Mouse (Mus musculus) MEL (cell line): Measurements from ENCODE around the gene Smim8. TPM values are rescaled to one million over a fixed set of nuclear protein-coding genes. Genes with fewer than 3 reads are reported as not detected.

Experiments
- DNase-seq: peaks from one replicate; pipeline ENCODE4 v3.0.0; 2011; ENCODE audit warnings: low read depth, low spot score
- H3K27ac ChIP-seq: 2 replicates; pipeline ENCODE4 v1.5.1; 2012; ENCODE audit warnings: low read depth, mild to moderate bottlenecking, control low read depth, low read length, moderate library complexity; ENCODE audit not compliant: control insufficient read depth
- H3K27me3 ChIP-seq, 2 experiments: fragments of 150-350 bp in 1 of 2; sonication (generic) in 1 of 2; 2 replicates each; pipeline ENCODE4 v1.6.1; 2012; ENCODE audit warnings: low read length in 2 of 2, mild to moderate bottlenecking in 2 of 2, improper control_type of control experiment in 1 of 2, moderate library complexity in 1 of 2; ENCODE audit not compliant: insufficient read depth in 2 of 2, control insufficient read depth in 1 of 2
- H3K36me3 ChIP-seq, 2 experiments: 2 replicates each; pipeline ENCODE4 v1.6.1; 2012 to 2014; ENCODE audit warnings: low read length in 2 of 2, improper control_type of control experiment in 1 of 2, inconsistent platforms in 1 of 2, mild to moderate bottlenecking in 1 of 2; ENCODE audit not compliant: insufficient read depth in 2 of 2, control insufficient read depth in 1 of 2
- H3K4me1 ChIP-seq, 2 experiments: fragments of 150-350 bp in 1 of 2; sonication (generic) in 1 of 2; 2 replicates each; pipeline ENCODE4 v1.6.1; 2012; ENCODE audit warnings: low read length in 2 of 2, improper control_type of control experiment in 1 of 2, mild to moderate bottlenecking in 1 of 2; ENCODE audit not compliant: insufficient read depth in 2 of 2, control insufficient read depth in 1 of 2
- H3K4me3 ChIP-seq, 2 experiments: fragments of 150-350 bp in 1 of 2; sonication (generic) in 1 of 2; 2 replicates each; pipeline ENCODE4 v1.5.1; 2012; ENCODE audit warnings: low read depth in 2 of 2, low read length in 2 of 2, mild to moderate bottlenecking in 2 of 2, moderate library complexity in 2 of 2, control low read depth in 1 of 2, improper control_type of control experiment in 1 of 2; ENCODE audit not compliant: control insufficient read depth in 1 of 2, insufficient read depth in 1 of 2
- H3K79me2 ChIP-seq: 2 replicates; pipeline ENCODE4 v1.6.1; 2012; ENCODE audit warnings: mild to moderate bottlenecking, low read length, moderate library complexity; ENCODE audit not compliant: control insufficient read depth, poor library complexity, insufficient read depth
- H3K9ac ChIP-seq: 2 replicates; pipeline ENCODE4 v1.6.1; 2012; ENCODE audit warnings: low read depth, mild to moderate bottlenecking, control low read depth, low read length, moderate library complexity; ENCODE audit not compliant: control insufficient read depth, poor library complexity, severe bottlenecking
- H3K9me3 ChIP-seq: fragments of 150-350 bp; sonication (generic); replicated peaks from 2 replicates; pipeline ENCODE4 v1.6.1; 2012; ENCODE audit warnings: mild to moderate bottlenecking, low read length, improper control_type of control experiment, moderate library complexity; ENCODE audit not compliant: insufficient read depth
- CTCF ChIP-seq, 3 experiments: IDR thresholded peaks in 2 of 3; conservative IDR thresholded peaks in 1 of 3; 2 replicates each; pipeline ENCODE4 v1.5.1; 2011 to 2012; ENCODE audit warnings: low read length in 3 of 3, low read depth in 2 of 3, mild to moderate bottlenecking in 2 of 3, improper control_type of control experiment in 1 of 3, inconsistent platforms in 1 of 3, mixed read lengths in 1 of 3, moderate library complexity in 1 of 3; ENCODE audit not compliant: control insufficient read depth in 1 of 3, insufficient read depth in 1 of 3, poor library complexity in 1 of 3, severe bottlenecking in 1 of 3
- ELF1 ChIP-seq: IDR thresholded peaks from 2 replicates; pipeline ENCODE4 v1.6.1; 2014; ENCODE audit warnings: low read depth, mild to moderate bottlenecking, inconsistent platforms, low read length, improper control_type of control experiment, moderate library complexity
- GATA1 ChIP-seq: IDR thresholded peaks from 2 replicates; pipeline ENCODE4 v1.6.1; 2011; ENCODE audit warnings: low read depth, low read length, improper control_type of control experiment
- HCFC1 ChIP-seq: IDR thresholded peaks from 2 replicates; pipeline ENCODE4 v1.6.1; 2012; ENCODE audit warnings: low read depth, mild to moderate bottlenecking, inconsistent platforms, low read length, improper control_type of control experiment, moderate library complexity
- MAX ChIP-seq: IDR thresholded peaks from 2 replicates; pipeline ENCODE4 v1.6.1; 2011; ENCODE audit warnings: low read length, improper control_type of control experiment
- MYC ChIP-seq: IDR thresholded peaks from 2 replicates; pipeline ENCODE4 v1.6.1; 2011; ENCODE audit warnings: low read depth, mild to moderate bottlenecking, low read length, improper control_type of control experiment, moderate library complexity
- NELFE ChIP-seq: IDR thresholded peaks from 2 replicates; pipeline ENCODE4 v1.6.1; 2011; ENCODE audit warnings: low read depth, low read length, improper control_type of control experiment
- POLR2A ChIP-seq, 2 experiments: IDR thresholded peaks; 2 replicates each; pipeline ENCODE4 v1.6.1; 2011 to 2012; ENCODE audit warnings: low read length in 2 of 2, mild to moderate bottlenecking in 2 of 2, control low read depth in 1 of 2, improper control_type of control experiment in 1 of 2, low read depth in 1 of 2, moderate library complexity in 1 of 2; ENCODE audit not compliant: control insufficient read depth in 1 of 2, insufficient read depth in 1 of 2, poor library complexity in 1 of 2
- RAD21 ChIP-seq: IDR thresholded peaks from 2 replicates; pipeline ENCODE4 v1.6.1; 2011; ENCODE audit warnings: mild to moderate bottlenecking, low read depth, low read length, improper control_type of control experiment
- SIN3A ChIP-seq: IDR thresholded peaks from 2 replicates; pipeline ENCODE4 v1.6.1; 2012; ENCODE audit warnings: low read length, improper control_type of control experiment, inconsistent platforms
- SMC3 ChIP-seq: IDR thresholded peaks from 2 replicates; pipeline ENCODE4 v1.6.1; 2011; ENCODE audit warnings: low read depth, low read length, improper control_type of control experiment
- USF1 ChIP-seq: IDR thresholded peaks from 2 replicates; pipeline ENCODE4 v1.6.1; 2014; ENCODE audit warnings: low read depth, mild to moderate bottlenecking, inconsistent platforms, low read length, improper control_type of control experiment, moderate library complexity
- ZMIZ1 ChIP-seq: IDR thresholded peaks from 2 replicates; pipeline ENCODE4 v1.6.1; 2012; ENCODE audit warnings: low read depth, mild to moderate bottlenecking, inconsistent platforms, low read length, improper control_type of control experiment, moderate library complexity
- ZNF384 ChIP-seq: IDR thresholded peaks from 2 replicates; pipeline ENCODE4 v1.6.1; 2012; ENCODE audit warnings: low read depth, mild to moderate bottlenecking, inconsistent platforms, low read length, improper control_type of control experiment
- polyA plus RNA-seq, 2 experiments: library from polyadenylated mRNA; stranded (reverse) in 1 of 2; unstranded in 1 of 2; fragments of >175 nt in 1 of 2; fragments of >200 nt in 1 of 2; gene quantifications; 2 replicates each; pipeline versions ENCODE4 v1.2.1 to v1.2.4; 2012; ENCODE audit warnings: low replicate concordance in 2 of 2, low read depth in 1 of 2; ENCODE audit not compliant: insufficient read length in 2 of 2, insufficient read depth in 1 of 2, missing spikeins in 1 of 2
- total RNA-seq: library from RNA; depleted of rRNA; stranded (reverse); fragments of 300-350 nt; gene quantifications from 2 replicates; pipeline ENCODE4 v1.2.3, GENCODE M21; 2012

Smim8 gene
- total and polyA plus RNA-seq, 3 experiments = 8.1 to 9.8 TPM; not detected in 1

- Histone ChIP-seq H3K27ac (no peak overlapping the region), H3K4me1 (peaks cover 0 to 3% of the 10 kb centered on the region in 2 experiments; a peak in 2 of 4 replicates), H3K27me3 (no peaks in the 10 kb centered on the region), H3K9ac (no peak overlapping the region), H3K79me2 (peaks cover 1% of the 10 kb centered on the region; the same call in 1 of the 2 replicates), H3K36me3 (no peaks in the 10 kb centered on the region; a peak in 1 of 4 replicates), H3K4me3 (no peak overlapping the region), H3K9me3 (no peaks in the 10 kb centered on the region)
- peak; percentile 58 for DNase-seq
- peak; percentile 42 for TF ChIP-seq RAD21
- TF ChIP-seq ELF1 = no peak
- TF ChIP-seq SMC3 = peak; percentile 47
- TF ChIP-seq CTCF (IDR thresholded peaks at IDR 0.05 in 2 of 3, conservative IDR thresholded peaks at IDR 0.05 in 1 of 3; ENCODE audit: control insufficient read depth in 1 of 3, insufficient read depth in 1 of 3, low read depth in 2 of 3, low read length in 3 of 3, poor library complexity in 1 of 3, severe bottlenecking in 1 of 3) = peak; percentile 27 to 54 (median 50); a peak in 5 of 6 replicates
- TF ChIP-seq, all 39 proteins: peak for 3
Measured at GRCm38 (mm10) chr4:34782730-34783129, 4.5 kb upstream of the Smim8 start.

DNA sequence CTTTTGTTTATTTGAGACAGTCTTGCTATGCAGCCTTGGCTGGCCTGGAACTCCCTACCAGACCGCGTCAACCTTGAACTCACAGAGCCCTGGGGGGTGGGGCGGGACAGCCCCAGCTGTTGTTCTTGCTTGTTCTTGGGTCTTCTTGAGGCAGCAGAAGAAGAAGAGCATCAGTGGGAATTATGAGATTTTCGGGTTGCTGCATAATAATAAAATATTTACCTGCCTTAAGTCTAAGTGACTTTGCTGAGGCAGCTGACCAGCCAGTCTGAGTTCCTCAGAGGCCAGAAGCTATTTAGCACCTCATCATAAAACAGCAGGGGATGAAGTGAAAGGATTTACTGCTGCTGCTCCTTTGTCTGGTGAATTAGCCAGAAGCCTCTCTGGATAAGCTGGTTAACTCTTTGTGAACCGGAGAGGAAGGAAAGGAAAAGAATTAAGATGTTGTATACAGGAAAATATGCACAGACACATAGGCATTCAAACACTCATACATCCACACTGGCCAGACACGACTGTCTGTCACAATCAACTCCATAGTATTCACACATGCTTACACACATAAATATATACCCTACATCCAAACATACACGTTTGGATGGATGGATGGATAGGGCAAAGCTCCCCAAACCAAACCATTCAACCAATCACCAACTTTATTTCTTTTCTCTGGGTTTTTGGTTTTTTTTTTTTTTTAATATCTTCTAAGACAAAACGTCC is 6.4 kb downstream of the Smim8 start:
- H3K27ac ChIP-seq = no peak overlapping the region
- TF ChIP-seq MAX = no peak
- no peak for TF ChIP-seq ZNF384
- TF ChIP-seq POLR2A (IDR thresholded peaks at IDR 0.05; ENCODE audit: control insufficient read depth in 1 of 2, insufficient read depth in 1 of 2, low read depth in 1 of 2, low read length in 2 of 2, poor library complexity in 1 of 2) = no peak
- TF ChIP-seq NELFE = no peak
- no peak for TF ChIP-seq GATA1
- TF ChIP-seq ZMIZ1 = no peak
- TF ChIP-seq CTCF (IDR thresholded peaks at IDR 0.05 in 2 of 3, conservative IDR thresholded peaks at IDR 0.05 in 1 of 3; ENCODE audit: control insufficient read depth in 1 of 3, insufficient read depth in 1 of 3, low read depth in 2 of 3, low read length in 3 of 3, poor library complexity in 1 of 3, severe bottlenecking in 1 of 3) = no peak
- no peak for TF ChIP-seq RAD21
- no peak for TF ChIP-seq SIN3A
- H3K4me1 ChIP-seq = peaks cover 0 to 2% of the 10 kb centered on the region in 2 experiments; a peak in 1 of 4 replicates
- no peak overlapping the region for H3K4me3 ChIP-seq
- no peaks in the 10 kb centered on the region for H3K79me2 ChIP-seq
- no peak for DNase-seq
- H3K9me3 ChIP-seq = no peaks in the 10 kb centered on the region
- no peaks in the 10 kb centered on the region for H3K27me3 ChIP-seq
- H3K36me3 ChIP-seq = no peaks in the 10 kb centered on the region
- H3K9ac ChIP-seq = no peak overlapping the region

DNA sequence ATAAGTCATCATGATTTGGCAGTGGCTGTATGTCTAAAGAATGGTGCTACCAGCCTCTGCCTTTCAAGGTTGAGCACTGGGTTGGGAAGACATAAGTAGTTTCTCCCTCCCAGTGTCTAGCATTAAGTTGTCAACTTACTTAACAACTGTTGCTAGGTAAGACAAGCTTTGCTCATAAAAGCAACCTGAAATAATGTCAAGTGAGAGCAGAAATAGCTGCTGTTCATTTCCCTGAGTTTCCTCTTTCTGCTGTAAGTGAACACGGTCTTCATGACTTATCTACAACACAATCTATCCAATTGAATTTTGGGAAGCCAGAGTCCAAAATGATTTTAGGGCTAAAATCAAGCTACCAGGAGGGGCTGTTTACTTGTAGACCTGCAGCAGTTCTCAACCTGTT is 22.1 kb downstream of the Smim8 start, which contains the start of gene Gm136:
TSS of gene Gm136 (minus strand) at position 101 of the 400 bp plus-strand sequence.
- peaks cover 6 to 8% of the 10 kb centered on the region in 2 experiments for H3K27me3 ChIP-seq
- no peak within 1 kb of the TSS for H3K9ac ChIP-seq
- no peak for TF ChIP-seq USF1
- TF ChIP-seq MYC = no peak
- TF ChIP-seq POLR2A (IDR thresholded peaks at IDR 0.05; ENCODE audit: control insufficient read depth in 1 of 2, insufficient read depth in 1 of 2, low read depth in 1 of 2, low read length in 2 of 2, poor library complexity in 1 of 2) = no peak
- TF ChIP-seq HCFC1 = no peak
- no peak for TF ChIP-seq GATA1
- H3K9me3 ChIP-seq = no peaks in the 10 kb centered on the region
- no peak within 1 kb of the TSS for H3K27ac ChIP-seq
- H3K4me1 ChIP-seq = no peaks in the 10 kb centered on the region
- H3K36me3 ChIP-seq = no peaks in the 10 kb centered on the region
- no peaks in the 10 kb centered on the region for H3K79me2 ChIP-seq
- DNase-seq = no peak
- H3K4me3 ChIP-seq = no peak within 1 kb of the TSS
